Mouse (Mus musculus): ENCODE data around the gene Rangap1. TPM values are rescaled to one million over a fixed set of nuclear protein-coding genes. Genes with fewer than 3 reads are reported as not detected.

The Rangap1 gene
- total RNA-seq (2023) = 10 to 100 TPM; 55.0 to 62.4 TPM

GRCm38 (mm10) chr15:81744992-81745600, at the start of gene Rangap1, which contains the start of gene Zc3h7b:
Gene Rangap1, minus strand, starts transcription at chr15:81745530.
Gene Zc3h7b, plus strand, starts transcription at chr15:81745057.

GRCm38 (mm10) chr15:81697175-81697574, 48.2 kb downstream of the Rangap1 start, which contains the start of gene Chadl:
Gene Chadl, minus strand, starts transcription at chr15:81697287.

GRCm38 (mm10) chr15:81663697-81664561, 81.4 kb downstream of the Rangap1 start, which contains the start of gene L3mbtl2:
Gene L3mbtl2, plus strand, starts transcription at chr15:81663889.

Other genes starting within 250 kb of the Rangap1 start
- 100 to 1,000 TPM; 162 to 181 TPM for gene Ep300, start 160.2 kb downstream of the Rangap1 start, total RNA-seq (2023)
- 10 to 100 TPM; 14.0 to 16.8 TPM for gene L3mbtl2, start 81.6 kb downstream of the Rangap1 start, total RNA-seq (2023)
- gene Chadl, start 48.2 kb downstream of the Rangap1 start, total RNA-seq (2023) = not detected
- 10 to 100 TPM; 12.1 to 15.4 TPM for gene Zc3h7b, start 473 bp downstream of the Rangap1 start, total RNA-seq (2023)
- gene Tef, start 56.9 kb upstream of the Rangap1 start, total RNA-seq (2023) = 1 to 10 TPM; 4.0 to 4.2 TPM
- gene Tob2, start 113.3 kb upstream of the Rangap1 start, total RNA-seq (2023) = 10 to 100 TPM; 38.2 to 38.7 TPM
- 10 to 100 TPM; 38.0 to 51.5 TPM for gene Phf5a, start 126.4 kb upstream of the Rangap1 start, total RNA-seq (2023)
- 10 to 100 TPM; 79.6 to 98.5 TPM for gene Aco2, start 126.8 kb upstream of the Rangap1 start, total RNA-seq (2023)
- gene Polr3h, start 180.7 kb upstream of the Rangap1 start, total RNA-seq (2023) = 1 to 10 TPM; 5.6 to 6.1 TPM
- not detected for gene Csdc2, start 191.2 kb upstream of the Rangap1 start, total RNA-seq (2023)
- 10 to 100 TPM; 33.5 to 41.0 TPM for gene Pmm1, start 215.4 kb upstream of the Rangap1 start, total RNA-seq (2023)
- gene 1700029P11Rik, start 235.0 kb upstream of the Rangap1 start, total RNA-seq (2023) = not detected
- gene Xrcc6, start 242.3 kb upstream of the Rangap1 start, total RNA-seq (2023) = 10 to 100 TPM; 23.1 to 24.6 TPM